Mouse (Mus musculus): ENCODE measurements around the gene Phactr4.

DNA sequence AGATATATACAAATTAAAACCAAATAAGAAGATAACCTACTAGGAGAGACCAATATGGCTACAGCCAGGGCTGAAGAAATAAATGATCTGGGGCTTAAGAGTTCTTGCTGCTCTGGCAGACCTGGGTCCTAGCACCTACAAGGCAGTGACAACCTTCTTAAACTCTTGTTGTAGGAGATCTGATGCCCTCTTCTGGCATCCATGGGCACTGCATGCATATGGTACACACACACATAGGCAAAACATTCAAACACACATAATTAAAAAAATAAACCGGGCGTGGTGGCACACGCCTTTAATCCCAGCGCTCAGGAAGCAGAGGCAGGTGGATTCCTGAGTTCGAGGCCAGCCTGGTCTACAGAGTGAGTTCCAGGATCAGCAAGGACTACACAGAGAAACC is 2.5 kb upstream of the Phactr4 start:
- TF ChIP-seq POLR2A (IDR thresholded peaks at IDR 0.05; ENCODE audit: extremely low read depth, insufficient read depth, low read length) (no peak), CTCF (IDR thresholded peaks at IDR 0.05; ENCODE audit: low read depth, low read length) (no peak)

Measured in liver, adult 2 months (tissue).